Mouse (Mus musculus) heart, embryonic 16.5 days (tissue): Measurements from ENCODE around the gene Rhbdf2. TPM values are rescaled to one million over a fixed set of nuclear protein-coding genes. Genes with fewer than 3 reads are reported as not detected.
A peak's percentile ranks its signal among the peaks of the same experiment; 100 is the strongest.
"Not testable (repeated sequence)": the region's sequence is repeated elsewhere in the genome, so short reads cannot be mapped to it uniquely, and the experiment has no call there.

Experiments used
- ATAC-seq: fragments of 200-750 bp; cut with Nextera tagmentation; replicated peaks from 2 replicates; pipeline ENCODE4 v1.8.0; 2017; ENCODE audit warnings: moderate number of reproducible peaks; ENCODE audit not compliant: insufficient read depth, low FRiP score; ENCODE audit errors: extremely low read depth
- H3K27ac ChIP-seq: fragments of 300-500 bp; sonication (generic); 2 replicates; pipeline ENCODE4 v1.5.1; 2014; ENCODE audit warnings: mild to moderate bottlenecking, low read length, control low read depth, moderate library complexity
- H3K27me3 ChIP-seq: fragments of 300-500 bp; sonication (generic); 2 replicates; pipeline ENCODE4 v1.6.1; 2014; ENCODE audit warnings: low read length, mixed read lengths; ENCODE audit not compliant: control insufficient read depth, insufficient read depth
- H3K36me3 ChIP-seq: fragments of 300-500 bp; sonication (generic); 2 replicates; pipeline ENCODE4 v1.6.1; 2014; ENCODE audit not compliant: control insufficient read depth, insufficient read depth
- H3K4me1 ChIP-seq: fragments of 300-500 bp; sonication (generic); 2 replicates; pipeline ENCODE4 v1.6.1; 2014; ENCODE audit warnings: low read length, mixed read lengths; ENCODE audit not compliant: control insufficient read depth, insufficient read depth
- H3K4me2 ChIP-seq: fragments of 300-500 bp; sonication (generic); 2 replicates; pipeline ENCODE4 v1.6.1; 2014; ENCODE audit warnings: low read depth, mild to moderate bottlenecking, control low read depth, low read length
- H3K4me3 ChIP-seq: fragments of 300-500 bp; sonication (generic); 2 replicates; pipeline ENCODE4 v1.5.1; 2014; ENCODE audit warnings: mild to moderate bottlenecking, control low read depth, low read length
- H3K9ac ChIP-seq: fragments of 300-500 bp; sonication (generic); 2 replicates; pipeline ENCODE4 v1.6.1; 2014; ENCODE audit warnings: low read length, control low read depth
- H3K9me3 ChIP-seq: fragments of 300-500 bp; sonication (generic); replicated peaks from 2 replicates; pipeline ENCODE4 v1.6.1; 2016; ENCODE audit warnings: low read length; ENCODE audit not compliant: control insufficient read depth
- WGBS: fragments of 180-500 bp; shearing (Covaris S2); extraction: QIAGEN DNeasy Blood & Tissue Kit; methylation state at CpG from one replicate; pipeline ENCODE4 v1.1.7; 2014; 5-methylcytosine and 5-hydroxymethylcytosine counted together
- polyA plus RNA-seq: library from polyadenylated mRNA; unstranded; fragments of >200 nt; fragmentation: Nextera tagmentation; extraction: Ambion mirVana; gene quantifications from 2 replicates; pipeline ENCODE4 v1.2.1, GENCODE M21; 2015

Gene Rhbdf2
- polyA plus RNA-seq, 1 experiment from 2014 or later, result 9.9 TPM

DNA sequence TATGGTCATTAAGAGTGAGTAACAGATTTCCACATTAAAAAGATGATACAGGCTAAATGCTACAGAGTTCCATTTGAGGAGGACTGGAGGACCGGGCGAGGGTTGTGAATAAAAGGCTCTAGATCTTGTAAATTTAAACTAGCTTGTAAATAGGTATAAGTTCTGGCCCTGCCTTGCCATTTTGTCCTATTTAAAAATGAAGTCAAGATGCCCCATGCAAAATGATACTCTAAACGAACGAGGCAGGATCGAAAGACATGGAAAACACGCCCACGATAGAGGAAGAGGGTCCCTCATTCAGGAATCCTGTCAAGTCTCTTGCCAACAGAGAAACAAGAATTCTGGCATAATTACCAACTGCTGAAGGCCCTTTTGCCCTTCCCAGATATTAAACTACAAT lies 43.6 kb upstream of the Rhbdf2 start:
- Histone ChIP-seq H3K4me1 (peaks cover 24% of the 10 kb centered on the region), H3K9me3 (no peaks in the 10 kb centered on the region), H3K36me3 (peaks cover 18% of the 10 kb centered on the region), H3K27ac (no peak overlapping the region), H3K9ac (no peak overlapping the region), H3K4me2 (no peak overlapping the region), H3K4me3 (no peak overlapping the region), H3K27me3 (no peaks in the 10 kb centered on the region)
- 82% methylated on average over 7 of the region's 7 CpGs for WGBS
- no peak for ATAC-seq

GRCm38 (mm10) chr11:116669787-116670365 lies 43.1 kb upstream of the Rhbdf2 start:
- ATAC-seq, result no peak
- H3K9me3 ChIP-seq, result no peaks in the 10 kb centered on the region
- no peaks in the 10 kb centered on the region for H3K27me3 ChIP-seq
- H3K27ac ChIP-seq, result no peak overlapping the region
- no peak overlapping the region for H3K4me3 ChIP-seq
- WGBS, result 51% methylated on average over 13 of the region's 13 CpGs
- no peak overlapping the region for H3K4me2 ChIP-seq
- H3K9ac ChIP-seq, result no peak overlapping the region
- H3K4me1 ChIP-seq, result peaks cover 19% of the 10 kb centered on the region
- H3K36me3 ChIP-seq, result peaks cover 15% of the 10 kb centered on the region

DNA sequence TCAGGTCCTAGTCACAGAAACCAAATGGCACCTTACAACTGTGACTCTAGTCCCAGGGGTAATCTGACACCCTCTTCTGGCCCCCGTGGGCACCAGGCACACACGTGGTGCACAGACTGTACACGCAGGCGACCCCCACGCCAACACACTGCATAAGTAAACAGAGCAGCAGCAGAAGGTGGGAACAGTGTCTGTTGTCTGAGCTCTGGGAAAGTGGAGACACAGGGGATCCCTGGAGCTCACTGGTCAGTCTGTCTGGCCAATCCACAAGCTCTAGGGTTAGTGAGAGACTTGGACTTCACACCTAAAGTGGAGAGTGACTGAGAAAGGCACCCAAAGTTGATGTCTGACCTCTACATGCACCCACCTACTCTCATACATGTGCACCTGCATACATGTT lies 42.5 kb upstream of the Rhbdf2 start:
- H3K4me3 ChIP-seq, result no peak overlapping the region
- peaks cover 14% of the 10 kb centered on the region for H3K4me1 ChIP-seq
- no peaks in the 10 kb centered on the region for H3K27me3 ChIP-seq
- no peak for ATAC-seq
- 35% methylated on average over 5 of the region's 5 CpGs for WGBS
- H3K9ac ChIP-seq, result no peak overlapping the region
- no peaks in the 10 kb centered on the region for H3K9me3 ChIP-seq
- H3K27ac ChIP-seq, result no peak overlapping the region
- peaks cover 10% of the 10 kb centered on the region for H3K36me3 ChIP-seq
- no peak overlapping the region for H3K4me2 ChIP-seq

GRCm38 (mm10) chr11:116668839-116669238 lies 42.0 kb upstream of the Rhbdf2 start:
- no peak overlapping the region for H3K4me3 ChIP-seq
- ATAC-seq, result no peak
- peak overlapping the region; percentile 47; the same call in 1 of the 2 replicates for H3K9ac ChIP-seq
- peaks cover 5% of the 10 kb centered on the region for H3K36me3 ChIP-seq
- H3K27ac ChIP-seq, result peak overlapping the region; percentile 16; the same call in 1 of the 2 replicates
- WGBS, result 41% methylated on average over 7 of the region's 7 CpGs
- H3K4me2 ChIP-seq, result no peak overlapping the region
- H3K27me3 ChIP-seq, result no peaks in the 10 kb centered on the region
- no peaks in the 10 kb centered on the region for H3K9me3 ChIP-seq
- peaks cover 11% of the 10 kb centered on the region for H3K4me1 ChIP-seq

DNA sequence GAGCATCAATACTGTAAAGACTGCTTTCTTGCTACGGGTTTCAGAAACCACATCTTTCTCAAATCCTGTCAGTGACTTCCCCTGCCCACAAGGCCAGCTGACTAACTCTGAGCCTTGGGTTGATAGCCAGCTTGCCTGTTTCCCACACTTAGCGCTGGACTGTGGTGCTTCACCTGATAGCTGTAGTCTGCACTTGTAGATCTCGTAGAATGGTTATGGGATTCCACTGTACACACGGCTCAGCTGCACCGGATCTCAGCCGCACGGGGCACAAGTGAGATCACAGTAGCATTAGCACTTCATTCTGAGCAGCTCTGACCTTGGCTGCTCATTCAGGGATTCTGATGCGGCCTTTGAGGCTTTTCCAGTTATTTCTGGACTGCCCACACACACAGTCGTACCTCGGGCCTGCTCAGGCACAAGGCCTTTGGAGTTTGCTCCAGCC lies 41.6 kb upstream of the Rhbdf2 start:
- Histone ChIP-seq H3K4me3 (no peak overlapping the region), H3K4me1 (peaks cover 11% of the 10 kb centered on the region), H3K36me3 (peaks cover under 1% of the 10 kb centered on the region), H3K9me3 (no peaks in the 10 kb centered on the region), H3K4me2 (no peak overlapping the region), H3K9ac (peak overlapping the region; percentile 47; the same call in 1 of the 2 replicates), H3K27me3 (no peaks in the 10 kb centered on the region), H3K27ac (peak overlapping the region; percentile 16; the same call in 1 of the 2 replicates)
- 46% methylated on average over 10 of the region's 10 CpGs for WGBS
- ATAC-seq, result no peak

DNA sequence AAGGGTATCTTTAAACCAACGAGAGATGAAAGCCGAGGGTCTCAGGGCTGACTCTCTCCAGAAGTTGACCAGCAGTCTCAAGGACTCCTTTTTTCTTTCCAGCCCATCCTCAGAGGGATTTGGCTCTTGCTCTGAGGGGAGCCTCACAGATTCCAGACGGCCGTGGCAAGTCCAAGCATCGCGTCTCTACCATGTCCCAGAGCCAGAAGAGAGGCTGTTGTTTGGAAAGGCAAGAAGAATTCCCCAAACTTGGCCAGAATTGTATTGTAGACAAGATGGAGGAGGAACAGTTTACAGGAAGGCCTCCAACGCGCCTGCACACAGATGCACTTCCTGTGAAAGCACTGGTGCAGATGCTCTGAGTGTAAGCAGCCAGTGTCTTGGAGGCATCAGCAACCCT lies 41.1 kb upstream of the Rhbdf2 start:
- peak overlapping the region; percentile 18; the same call in 1 of the 2 replicates for H3K27ac ChIP-seq
- no peak overlapping the region for H3K9ac ChIP-seq
- no peak overlapping the region for H3K4me3 ChIP-seq
- peaks cover 14% of the 10 kb centered on the region for H3K4me1 ChIP-seq
- no peaks in the 10 kb centered on the region for H3K36me3 ChIP-seq
- no peaks in the 10 kb centered on the region for H3K9me3 ChIP-seq
- ATAC-seq, result no peak
- H3K27me3 ChIP-seq, result 0 out of 2 replicates have a peak, but pooled peaks cover 2% of the 10 kb centered on the region
- no peak overlapping the region for H3K4me2 ChIP-seq
- 68% methylated on average over 8 of the region's 8 CpGs for WGBS

GRCm38 (mm10) chr11:116667012-116667411 lies 40.2 kb upstream of the Rhbdf2 start:
- not testable (repeated sequence) for H3K4me3 ChIP-seq, H3K36me3 ChIP-seq, H3K9me3 ChIP-seq, H3K9ac ChIP-seq, H3K4me2 ChIP-seq, H3K27ac ChIP-seq, H3K27me3 ChIP-seq, ATAC-seq
- WGBS, result 59% methylated on average over 3 of the region's 5 CpGs
- peaks cover 17% of the 10 kb centered on the region for H3K4me1 ChIP-seq

DNA sequence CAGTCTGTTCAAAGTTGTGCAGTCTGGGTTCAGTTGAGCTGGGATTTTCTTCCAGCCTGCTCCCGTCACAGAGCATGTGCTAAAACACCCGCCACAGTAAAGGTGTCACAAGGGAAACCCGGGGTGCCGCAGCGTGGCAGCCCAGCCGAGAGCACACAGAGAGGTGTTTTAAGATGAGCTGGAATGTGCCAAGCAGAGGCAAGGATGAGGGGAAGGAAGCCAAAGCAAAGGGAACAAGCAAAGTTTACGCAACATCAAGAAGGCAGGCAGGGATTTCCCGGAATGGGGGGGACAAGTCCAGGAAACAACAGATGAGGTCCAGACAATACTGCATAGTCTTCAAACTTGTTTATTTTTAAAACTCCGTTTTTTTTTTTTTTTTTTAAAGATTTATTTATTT lies 39.7 kb upstream of the Rhbdf2 start:
- Histone ChIP-seq H3K4me3 (no peak overlapping the region), H3K4me2 (no peak overlapping the region), H3K9me3 (no peaks in the 10 kb centered on the region), H3K9ac (no peak overlapping the region), H3K27ac (no peak overlapping the region), H3K4me1 (peaks cover 22% of the 10 kb centered on the region), H3K36me3 (no peaks in the 10 kb centered on the region), H3K27me3 (0 out of 2 replicates have a peak, but pooled peaks cover 2% of the 10 kb centered on the region)
- 49% methylated on average over 9 of the region's 9 CpGs for WGBS
- ATAC-seq, result no peak

- ATAC-seq, result no peak
- H3K27me3 ChIP-seq, result 0 out of 2 replicates have a peak, but pooled peaks cover 2% of the 10 kb centered on the region
- H3K36me3 ChIP-seq, result no peaks in the 10 kb centered on the region
- 67% methylated on average over 10 of the region's 10 CpGs for WGBS
- H3K4me2 ChIP-seq, result no peak overlapping the region
- H3K4me3 ChIP-seq, result no peak overlapping the region
- no peaks in the 10 kb centered on the region for H3K9me3 ChIP-seq
- H3K4me1 ChIP-seq, result peaks cover 31% of the 10 kb centered on the region
- H3K27ac ChIP-seq, result no peak overlapping the region
- no peak overlapping the region for H3K9ac ChIP-seq
Measured at GRCm38 (mm10) chr11:116665289-116665688, 38.5 kb upstream of the Rhbdf2 start.
